Mouse (Mus musculus): ENCODE results near the gene Tmie. TPM values are rescaled to one million over a fixed set of nuclear protein-coding genes. Genes with fewer than 3 reads are reported as not detected.

The Tmie gene
- 1.1 and 1.2 TPM in 2 replicates for polyA plus RNA-seq (2012; rRNA removed)

DNA sequence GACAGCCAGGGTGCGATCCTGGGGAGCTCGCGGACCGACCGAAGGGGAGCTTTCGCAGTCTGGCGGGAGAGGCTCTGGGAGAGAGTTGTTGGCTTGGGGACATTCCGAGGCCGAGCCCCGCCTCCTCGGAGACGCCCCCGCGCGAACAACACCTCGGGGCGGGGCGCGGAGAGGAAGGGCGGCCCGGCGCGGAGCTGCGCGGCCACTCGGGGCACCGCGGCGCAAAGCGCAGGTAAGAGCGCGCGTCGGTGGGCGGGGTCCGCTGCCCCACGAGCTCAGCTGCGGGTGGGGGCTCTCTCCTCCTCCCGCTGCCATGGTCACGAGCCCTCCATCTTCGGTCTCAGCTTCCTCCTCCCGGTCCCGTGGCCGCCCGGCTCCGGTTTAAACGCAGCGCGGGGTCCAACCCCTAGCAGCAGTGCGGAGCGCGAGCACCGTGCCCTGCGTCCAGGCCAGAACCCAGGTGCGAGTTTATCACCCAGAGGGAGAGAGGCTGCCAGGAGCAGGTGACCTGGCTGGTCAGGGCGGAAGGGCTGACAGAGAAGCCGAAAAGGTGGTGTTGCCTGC is at the start of gene Tmie:
Gene Tmie (minus strand): TSS at position 116 of the 564 bp plus-strand sequence.

GRCm38 (mm10) chr9:110916786-110917185 is 36.9 kb upstream of the Tmie start, which contains the start of gene Fam240a:
Gene Fam240a, minus strand, starts transcription at chr9:110916861.

GRCm38 (mm10) chr9:110879191-110879920 is 557 bp downstream of the Tmie start, which contains the start of gene Als2cl:
Gene Als2cl, plus strand, starts transcription at chr9:110879870.

DNA sequence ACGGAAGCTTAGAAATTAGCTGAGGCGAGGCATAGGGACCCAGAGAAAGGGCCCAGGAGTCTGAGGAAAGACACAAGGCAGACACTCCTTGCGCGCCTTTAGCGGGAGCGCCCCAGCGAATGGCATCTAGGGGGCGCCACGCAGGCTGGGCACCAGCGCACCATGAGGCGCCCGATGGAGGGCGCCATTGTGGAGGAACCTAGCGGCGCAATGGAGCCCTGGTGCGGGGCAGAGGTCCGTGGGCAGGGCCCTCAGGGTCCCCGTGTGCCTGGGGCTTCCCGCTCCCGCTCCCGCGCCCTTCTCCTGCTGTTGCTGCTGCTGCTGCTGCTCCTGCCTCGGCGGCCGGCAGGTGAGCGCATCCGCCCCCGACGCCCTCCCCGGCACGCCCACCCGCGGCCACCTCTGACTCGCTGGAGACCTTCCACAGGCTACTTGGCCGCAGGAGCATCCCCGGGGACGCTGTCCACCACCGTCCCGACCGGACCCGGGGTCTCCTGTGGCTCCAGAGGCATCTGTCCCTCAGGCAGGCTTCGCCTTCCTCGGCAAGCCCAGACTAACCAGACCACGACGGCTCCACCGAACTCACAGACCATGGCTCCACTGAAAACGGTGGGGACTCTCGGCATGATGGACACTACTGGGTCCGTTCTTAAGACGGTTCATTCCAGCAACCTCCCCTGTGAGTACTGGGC is 22.0 kb downstream of the Tmie start, which contains the start of gene Prss50:
Gene Prss50 (plus strand): TSS at position 187 of the 692 bp plus-strand sequence.

DNA sequence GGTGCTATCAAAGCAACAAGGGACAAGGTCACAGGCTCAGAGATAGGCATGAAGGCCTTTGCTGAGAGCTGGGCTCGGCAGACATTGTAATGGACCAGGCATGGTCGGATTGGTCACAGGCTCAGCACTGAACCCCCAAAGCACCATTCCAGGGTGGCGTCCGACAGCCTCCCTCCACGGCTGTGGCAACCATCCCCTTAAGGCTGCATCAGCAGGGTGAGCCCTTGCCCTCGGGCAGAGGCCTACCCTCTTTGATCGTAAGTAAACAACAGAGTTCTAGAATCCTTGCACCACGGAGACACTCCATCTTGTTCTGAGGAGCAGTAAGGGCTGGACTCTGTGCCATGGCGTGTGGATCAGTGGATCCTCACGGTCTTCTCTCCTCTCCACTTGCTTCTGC is 35.7 kb downstream of the Tmie start, which contains the start of gene Prss46:
Gene Prss46 (plus strand): TSS at position 301 of the 400 bp plus-strand sequence.

DNA sequence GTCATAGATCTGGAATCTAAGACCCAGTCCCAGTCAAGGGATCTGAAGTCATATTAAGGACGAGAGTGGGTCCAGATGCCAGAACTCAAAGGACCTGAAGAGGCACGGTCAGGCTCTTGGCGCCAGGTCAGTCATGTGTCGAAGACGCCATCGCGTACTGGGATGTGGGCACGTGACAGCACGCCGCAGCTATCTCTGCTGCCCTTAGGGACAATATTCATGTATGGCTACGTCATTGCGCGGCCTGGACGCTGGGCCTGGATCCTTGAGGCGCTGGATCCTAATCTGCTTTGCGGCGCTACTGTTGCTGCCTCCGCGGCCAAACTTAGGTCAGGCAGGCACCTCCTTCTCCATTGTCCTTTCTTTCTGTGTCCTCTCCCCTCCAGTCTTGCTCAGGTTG is 45.5 kb downstream of the Tmie start, which contains the start of gene Prss45:
Gene Prss45 (plus strand): TSS at position 178 of the 400 bp plus-strand sequence.

GRCm38 (mm10) chr9:110826390-110826789 is 53.5 kb downstream of the Tmie start, which contains the start of gene Prss43:
Gene Prss43, plus strand, starts transcription at chr9:110826690.

Other genes with a start within 250 kb of the Tmie start
- gene Nbeal2, start 226.0 kb downstream of the Tmie start, polyA plus RNA-seq (2012; rRNA removed) = 88.0 and 95.5 TPM in 2 replicates
- 86.9 and 106 TPM in 2 replicates for gene Ccdc12, start 223.6 kb downstream of the Tmie start, polyA plus RNA-seq (2012; rRNA removed)
- gene Myl3, start 138.3 kb downstream of the Tmie start, polyA plus RNA-seq (2012; rRNA removed) = not detected in 2 replicates
- 16.5 and 23.0 TPM in 2 replicates for gene Pth1r, start 133.0 kb downstream of the Tmie start, polyA plus RNA-seq (2012; rRNA removed)
- not detected in 2 replicates for gene Prss42, start 81.9 kb downstream of the Tmie start, polyA plus RNA-seq (2012; rRNA removed)
- not detected in 2 replicates for gene Prss44, start 66.1 kb downstream of the Tmie start, polyA plus RNA-seq (2012; rRNA removed)
- gene Prss43, start 53.4 kb downstream of the Tmie start, polyA plus RNA-seq (2012; rRNA removed) = not detected in 2 replicates
- gene Prss45, start 45.5 kb downstream of the Tmie start, polyA plus RNA-seq (2012; rRNA removed) = not detected in 2 replicates
- gene Prss46, start 35.6 kb downstream of the Tmie start, polyA plus RNA-seq (2012; rRNA removed) = not detected in 2 replicates
- not detected in 2 replicates for gene Prss50, start 22.1 kb downstream of the Tmie start, polyA plus RNA-seq (2012; rRNA removed)
- 44.7 and 53.9 TPM in 2 replicates for gene Als2cl, start 243 bp downstream of the Tmie start, polyA plus RNA-seq (2012; rRNA removed)
- not detected in 2 replicates for gene Fam240a, start 36.7 kb upstream of the Tmie start, polyA plus RNA-seq (2012; rRNA removed)
- not detected in 2 replicates for gene Tdgf1, start 66.0 kb upstream of the Tmie start, polyA plus RNA-seq (2012; rRNA removed)
- not detected in 2 replicates for gene Lrrc2, start 71.4 kb upstream of the Tmie start, polyA plus RNA-seq (2012; rRNA removed)
- gene Rtp3, start 110.5 kb upstream of the Tmie start, polyA plus RNA-seq (2012; rRNA removed) = 1.1 TPM in 2 replicates
- gene Ltf, start 139.2 kb upstream of the Tmie start, polyA plus RNA-seq (2012; rRNA removed) = 0.05 and 0.09 TPM in 2 replicates
- 2.6 and 4.4 TPM in 2 replicates for gene Ccrl2, start 177.4 kb upstream of the Tmie start, polyA plus RNA-seq (2012; rRNA removed)
- 21.4 and 22.0 TPM in 2 replicates for gene Lrrfip2, start 237.5 kb upstream of the Tmie start, polyA plus RNA-seq (2012; rRNA removed)

Data from colon, adult 2 months (tissue).